17 mouse cellular contexts compared by ENCODE assay signal in the genomic region with DNA sequence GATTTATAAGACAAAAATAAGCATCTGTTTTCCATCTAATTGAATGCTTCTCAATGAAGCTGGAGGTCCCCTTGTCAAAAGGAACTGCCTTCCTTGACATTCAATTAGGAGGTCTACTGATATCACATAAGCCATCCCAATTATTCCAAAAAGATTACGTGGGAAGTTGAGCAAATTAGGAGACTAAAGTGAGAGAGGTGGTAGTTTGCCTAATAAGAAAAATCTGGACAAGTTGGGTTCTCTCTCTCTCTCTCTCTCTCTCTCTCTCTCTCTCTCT.
"Had no signal": no experiment of that assay in that cellular context is flagged by ENCODE, and none has a peak within 500 bp of the region (broad histone marks: within the 10 kb centered on the region; RNA-seq: fewer than 3 reads in every experiment).

No protein-coding gene starts in this region.

- H3K27ac ChIP-seq: midbrain, embryonic 10.5 days; midbrain, embryonic 13.5 days; midbrain, embryonic 15.5 days; neural tube, embryonic 15.5 days had no signal

- H3K4me1 ChIP-seq: midbrain, embryonic 10.5 days; midbrain, embryonic 13.5 days; midbrain, embryonic 15.5 days; neural tube, embryonic 13.5 days; neural tube, embryonic 15.5 days had no signal

- DNase-seq: lung, adult 18-20 months; lung, embryonic 14.5 days; lung, postnatal 10 days; lung, postnatal 4 days; right cerebral cortex, adult 18-20 months; right cerebral cortex, postnatal 25 days; right cerebral cortex, postnatal 4 days; spleen, adult 18-20 months; thymus, adult 18-20 months; thymus, postnatal 14 days; thymus, postnatal 36 days had no signal

- H3K4me2 ChIP-seq: lung, embryonic 14.5 days; midbrain, embryonic 13.5 days; midbrain, embryonic 15.5 days; neural tube, embryonic 13.5 days; neural tube, embryonic 15.5 days had no signal

- H3K9me3 ChIP-seq: midbrain, embryonic 10.5 days; midbrain, embryonic 13.5 days; midbrain, embryonic 15.5 days; neural tube, embryonic 13.5 days; neural tube, embryonic 15.5 days had no signal

- H3K27me3 ChIP-seq: midbrain, embryonic 13.5 days; midbrain, embryonic 15.5 days; neural tube, embryonic 13.5 days; neural tube, embryonic 15.5 days had no signal

- H3K4me3 ChIP-seq: midbrain, embryonic 10.5 days; midbrain, embryonic 13.5 days; midbrain, embryonic 15.5 days; myocyte; neural tube, embryonic 13.5 days; neural tube, embryonic 15.5 days had no signal

- ATAC-seq: midbrain, embryonic 13.5 days; midbrain, embryonic 15.5 days had no signal

- H3K9ac ChIP-seq: lung, embryonic 14.5 days; midbrain, embryonic 13.5 days; midbrain, embryonic 15.5 days; neural tube, embryonic 13.5 days; neural tube, embryonic 15.5 days had no signal

- H3K36me3 ChIP-seq: midbrain, embryonic 10.5 days; midbrain, embryonic 13.5 days; midbrain, embryonic 15.5 days; neural tube, embryonic 13.5 days; neural tube, embryonic 15.5 days had no signal
